Mouse (Mus musculus) layer of hippocampus, adult 9-11 months (tissue): Measurements from ENCODE around the gene Usp10.

Experiments used
- DNase-seq: peaks from one replicate; pipeline ENCODE4 v3.0.0; 2022

Usp10 gene

GRCm38 (mm10) chr8:119909944-119910546 is at the start of gene Usp10:
Gene Usp10 (plus strand): TSS chr8:119910360.
- no peak for DNase-seq

DNA sequence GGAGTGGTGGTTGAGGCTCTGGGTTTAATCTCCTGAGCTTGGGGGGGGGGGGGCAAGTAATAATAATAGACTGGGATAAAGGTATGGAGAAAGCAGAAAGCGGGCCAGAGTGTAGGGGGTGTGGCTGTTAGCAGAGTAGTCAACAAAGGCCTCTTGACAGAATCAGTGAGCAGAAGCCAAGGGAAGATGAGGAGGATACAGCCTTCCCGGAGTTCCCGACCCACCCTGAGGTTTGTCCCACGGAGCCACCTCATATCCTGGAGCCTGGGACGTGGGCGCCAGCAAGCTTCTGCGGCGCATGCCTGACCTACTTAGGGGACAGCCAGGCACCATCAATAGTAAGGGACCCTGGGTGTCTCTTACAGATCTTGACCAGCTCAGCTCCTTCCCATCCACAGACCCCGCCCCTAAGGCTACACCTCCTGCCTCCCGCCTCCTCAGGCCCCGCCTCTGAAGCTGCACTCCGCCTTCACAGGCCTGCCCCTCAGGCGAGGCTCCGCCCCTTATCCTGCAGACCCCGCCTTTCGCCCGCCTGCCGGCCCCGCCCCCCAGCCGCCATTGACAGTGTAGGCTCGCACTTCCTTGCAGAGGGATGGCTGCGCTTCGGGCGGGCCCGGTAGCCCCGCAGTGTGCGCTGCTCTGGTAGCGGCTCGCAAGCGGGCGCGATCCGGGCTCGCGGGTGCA is 48.3 kb upstream of the Usp10 start, which contains the start of gene Klhl36:
TSS of gene Klhl36 (plus strand) at position 561 of the 684 bp plus-strand sequence.
- peak; percentile 96 for DNase-seq

DNA sequence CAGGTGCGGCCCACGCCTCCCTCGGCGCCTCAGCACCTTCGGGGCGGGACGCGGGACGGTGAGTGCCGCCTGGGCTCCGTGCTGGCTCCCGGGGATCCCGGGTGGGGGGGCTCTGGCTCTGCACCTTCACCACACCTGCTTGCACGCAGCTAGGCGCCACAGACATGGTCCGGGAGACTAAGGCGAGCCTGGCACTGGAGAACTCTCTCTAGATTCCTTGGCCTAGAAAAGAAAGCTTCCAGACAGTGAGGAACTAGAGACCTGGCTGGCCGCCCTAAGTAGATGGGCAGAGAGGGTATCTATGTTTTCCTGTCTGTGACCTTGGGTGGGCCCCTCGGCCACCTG is 47.8 kb upstream of the Usp10 start:
- DNase-seq: no peak

- DNase-seq: no peak
Observed at GRCm38 (mm10) chr8:119862749-119863148, 47.4 kb upstream of the Usp10 start.

DNA sequence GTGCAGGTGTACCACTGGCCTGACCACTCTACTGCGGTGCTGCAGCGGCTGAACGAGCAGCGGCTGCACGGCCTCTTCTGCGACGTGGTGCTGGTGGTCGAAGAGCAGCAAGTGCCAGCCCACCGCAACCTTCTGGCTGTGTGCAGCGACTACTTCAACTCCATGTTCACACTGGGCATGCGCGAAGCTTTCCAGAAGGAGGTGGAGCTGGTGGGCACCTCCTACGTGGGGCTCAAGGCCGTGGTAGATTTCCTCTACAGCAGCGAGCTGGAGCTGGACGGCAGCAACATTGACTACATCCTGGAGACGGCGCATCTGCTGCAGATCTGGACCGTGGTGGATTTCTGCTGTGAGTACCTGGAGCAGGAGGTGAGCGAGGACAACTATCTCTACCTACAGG is 40.5 kb upstream of the Usp10 start:
- no peak for DNase-seq

DNA sequence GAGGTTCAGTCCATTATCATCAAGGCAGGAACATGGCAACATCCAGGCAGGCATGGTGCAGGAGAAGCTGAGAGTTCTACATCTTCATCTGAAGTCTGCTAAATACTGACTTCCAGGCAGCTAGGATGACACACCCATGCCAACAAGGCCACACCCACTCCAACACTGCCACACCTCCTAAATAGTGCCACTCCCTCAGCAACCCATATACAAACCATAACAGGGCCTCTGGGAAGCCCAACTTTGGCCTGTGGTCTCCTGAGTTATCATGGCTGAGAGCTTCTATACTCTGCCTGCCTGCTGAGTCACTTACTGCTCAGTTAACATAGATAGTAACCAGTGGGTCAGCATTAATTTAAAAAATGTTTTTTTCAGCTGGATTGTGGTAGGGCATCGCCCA is 37.0 kb upstream of the Usp10 start:
- no peak for DNase-seq

- DNase-seq: no peak
Observed at GRCm38 (mm10) chr8:119881301-119881700, 28.9 kb upstream of the Usp10 start.

DNA sequence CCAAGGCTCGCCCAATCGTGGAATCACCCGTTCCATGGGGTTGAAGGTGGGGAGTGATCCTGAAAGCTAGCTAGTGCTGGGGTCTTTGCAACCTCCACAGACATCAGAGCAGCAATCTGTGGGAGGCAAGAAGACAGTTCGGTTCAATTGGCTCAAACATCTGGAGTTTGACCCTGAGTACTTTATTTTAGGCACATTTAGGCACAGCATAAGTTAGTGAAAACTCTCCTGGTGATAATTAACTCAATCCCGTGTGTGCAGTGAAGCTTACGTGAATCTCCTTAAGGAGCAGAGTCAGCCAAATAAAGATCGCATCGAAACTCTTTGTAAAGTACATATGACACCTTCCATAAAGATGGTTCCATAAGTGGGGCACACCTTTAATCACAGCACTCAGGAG is 28.2 kb upstream of the Usp10 start:
- DNase-seq: no peak

- no peak for DNase-seq
Observed at GRCm38 (mm10) chr8:119883281-119883680, 26.9 kb upstream of the Usp10 start.

DNA sequence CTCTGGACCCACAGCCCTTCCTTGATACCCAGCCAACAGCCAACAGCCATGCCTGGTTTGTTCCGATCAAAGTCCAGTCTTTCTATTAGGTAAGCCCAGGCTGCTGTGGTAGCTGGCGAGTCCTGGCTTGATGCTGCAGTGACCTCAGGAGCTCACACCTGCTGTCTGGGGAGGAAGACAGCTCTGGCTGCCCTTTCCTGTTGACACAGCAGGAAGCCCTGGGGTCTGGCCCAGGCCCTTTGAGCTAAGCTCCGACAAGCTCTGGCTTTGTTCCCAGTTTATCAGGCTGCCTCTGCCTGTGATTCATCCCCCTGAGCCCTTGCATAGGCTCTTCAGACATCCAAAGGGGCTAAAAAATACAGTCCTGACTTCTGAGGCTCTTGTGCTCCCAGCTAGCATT is 24.5 kb upstream of the Usp10 start:
- DNase-seq: no peak

GRCm38 (mm10) chr8:119887130-119887529 is 23.0 kb upstream of the Usp10 start:
- no peak for DNase-seq

DNA sequence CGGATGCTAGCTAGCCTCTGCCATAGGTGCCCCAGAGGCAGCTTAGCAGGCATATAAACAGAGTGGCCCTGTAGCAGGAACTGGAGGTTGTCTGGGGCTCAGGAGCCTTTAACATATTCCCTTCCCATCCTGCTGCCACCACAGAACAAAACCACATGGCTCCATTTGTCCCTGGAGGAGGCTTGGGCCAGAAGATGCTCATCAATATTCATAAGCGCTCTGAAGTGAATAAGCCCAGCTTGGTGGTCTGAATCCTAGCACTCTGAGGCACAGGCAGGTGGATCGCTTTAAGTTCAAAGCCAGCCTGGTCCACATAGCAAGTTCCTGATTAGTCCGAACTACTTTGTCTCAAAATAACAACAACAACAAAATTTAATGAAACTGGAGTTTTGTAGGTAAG is 22.1 kb upstream of the Usp10 start:
- no peak for DNase-seq

- DNase-seq: no peak
Observed at GRCm38 (mm10) chr8:119897069-119897468, 13.1 kb upstream of the Usp10 start.

- no peak for DNase-seq
Observed at GRCm38 (mm10) chr8:119897933-119898332, 12.2 kb upstream of the Usp10 start.

DNA sequence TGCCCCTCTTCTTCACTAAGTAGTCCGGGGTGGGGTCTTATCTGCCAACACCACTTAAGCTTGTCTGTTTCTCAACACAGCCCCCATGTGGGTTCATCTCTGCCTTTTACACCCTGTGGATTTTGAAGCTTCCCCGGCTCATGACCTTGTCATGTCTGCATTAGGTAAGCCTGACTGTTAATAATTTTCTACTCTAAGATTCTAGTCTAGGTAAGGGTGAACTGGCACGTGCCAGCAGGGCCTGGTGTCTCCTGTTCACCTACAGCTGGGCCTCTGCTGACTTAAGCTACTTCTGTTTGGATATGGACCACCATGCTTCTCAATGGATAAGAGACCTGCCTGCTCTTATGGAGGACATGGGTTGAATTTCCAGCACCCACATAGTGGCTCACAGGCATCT is 8.8 kb upstream of the Usp10 start:
- no peak for DNase-seq

- DNase-seq: no peak
Observed at GRCm38 (mm10) chr8:119901952-119902351, 8.2 kb upstream of the Usp10 start.

GRCm38 (mm10) chr8:119904323-119904911 is 5.7 kb upstream of the Usp10 start:
- no peak for DNase-seq

GRCm38 (mm10) chr8:119910547-119911257 is 542 bp downstream of the Usp10 start, which contains the start of gene Gm20388:
Gene Gm20388 (plus strand): TSS chr8:119910841.
- DNase-seq: peak; percentile 92

DNA sequence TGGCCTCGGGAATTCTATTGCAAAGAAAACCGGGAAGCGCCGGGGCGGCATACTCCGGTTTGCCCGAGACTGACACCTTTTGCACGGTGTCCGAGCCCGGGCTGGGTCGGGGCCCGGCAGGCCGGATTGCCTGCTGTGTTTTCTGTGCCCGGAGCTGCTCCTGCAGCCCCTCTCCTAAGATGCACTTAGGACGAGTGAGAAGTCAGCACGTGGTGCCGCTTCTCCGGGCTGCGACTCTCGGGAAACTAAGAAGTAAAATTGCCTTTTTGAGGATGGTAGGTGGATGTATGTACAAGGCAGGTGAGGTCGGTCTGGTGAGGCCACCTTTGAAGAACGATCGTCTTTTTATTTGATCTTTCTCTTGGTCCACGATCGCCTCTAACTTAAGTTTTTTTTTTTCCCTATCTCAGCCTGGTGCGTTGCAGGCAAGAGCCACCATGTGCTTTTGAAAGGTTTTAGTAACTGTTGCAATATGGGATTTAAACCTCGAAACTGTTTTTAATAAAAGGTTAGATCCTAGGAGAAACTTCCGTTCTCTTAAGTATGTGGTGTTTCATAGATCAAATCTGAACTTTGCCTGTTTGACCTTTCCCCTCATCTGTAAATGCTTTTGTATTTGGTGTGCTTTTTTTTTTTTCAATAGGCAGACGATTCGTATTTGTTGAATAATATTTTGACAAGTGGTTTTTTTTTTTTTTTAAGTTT is 1.2 kb downstream of the Usp10 start:
- DNase-seq: no peak

- DNase-seq: no peak
Observed at GRCm38 (mm10) chr8:119912643-119913042, 2.5 kb downstream of the Usp10 start.

GRCm38 (mm10) chr8:119913181-119913580 is 3.0 kb downstream of the Usp10 start:
- DNase-seq: no peak

- DNase-seq: no peak
Observed at GRCm38 (mm10) chr8:119914161-119914560, 4.0 kb downstream of the Usp10 start.

DNA sequence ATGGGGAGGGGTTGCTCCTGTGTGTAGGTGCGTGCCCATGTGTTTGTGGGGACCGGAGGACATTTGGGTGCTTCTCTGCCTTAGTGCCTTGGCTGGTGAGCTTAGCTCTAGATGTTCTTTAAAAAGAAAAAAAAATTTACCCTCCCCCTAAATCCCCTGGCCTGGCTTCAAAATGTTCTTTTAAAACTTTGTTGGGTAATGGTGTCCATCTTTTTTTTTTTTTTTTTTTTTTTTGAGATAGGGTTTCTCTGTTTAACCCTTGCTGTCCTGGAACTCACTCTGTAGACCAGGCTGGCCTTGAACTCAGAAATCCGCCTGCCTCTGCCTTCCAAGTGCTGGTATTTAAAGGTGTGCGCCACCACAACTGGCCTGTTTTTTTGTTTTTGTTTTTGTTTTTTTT is 5.1 kb downstream of the Usp10 start:
- DNase-seq: no peak
